Mouse (Mus musculus): Measurements from ENCODE around the gene Twf1.
A peak's percentile ranks its signal among the peaks of the same experiment; 100 is the strongest.

Gene Twf1

GRCm38 (mm10) chr15:94572746-94573145 lies 16.9 kb downstream of the Twf1 start:
- no peak for DNase-seq

- DNase-seq, result no peak
These were observed 18.2 kb downstream of the Twf1 start for GRCm38 (mm10) chr15:94571501-94571900.

DNA sequence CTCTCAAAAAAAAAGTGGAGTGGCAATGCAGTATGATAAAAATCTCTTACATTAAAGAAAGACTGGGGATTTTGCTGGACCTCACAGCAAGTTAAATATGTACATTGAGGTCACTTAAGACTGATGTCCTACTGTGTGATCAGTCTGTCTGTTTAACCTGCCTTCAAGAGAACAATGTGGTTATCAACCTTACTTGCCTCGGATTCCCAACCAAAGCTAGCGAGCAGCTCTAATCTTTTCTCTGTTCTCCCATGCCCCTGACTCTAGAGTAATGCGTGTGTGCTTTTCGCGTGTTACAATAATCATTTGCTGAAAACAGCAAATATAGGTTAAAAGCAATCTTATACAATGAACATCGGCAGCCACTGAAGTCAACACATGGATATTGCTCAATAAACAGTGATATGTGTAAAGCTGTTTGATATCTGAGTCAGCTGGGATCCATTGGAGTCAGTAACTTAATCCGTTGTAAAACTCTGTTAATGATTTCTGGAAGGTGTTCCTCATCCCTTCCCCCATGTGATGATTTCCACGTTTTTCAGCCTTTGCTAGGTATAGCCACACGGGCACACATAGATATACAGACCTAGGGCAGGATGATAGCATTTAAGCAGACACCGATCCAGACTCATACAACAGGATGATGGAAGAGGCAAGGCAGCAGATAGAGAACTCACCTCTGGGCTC lies 21.1 kb downstream of the Twf1 start:
- DNase-seq, result no peak

DNA sequence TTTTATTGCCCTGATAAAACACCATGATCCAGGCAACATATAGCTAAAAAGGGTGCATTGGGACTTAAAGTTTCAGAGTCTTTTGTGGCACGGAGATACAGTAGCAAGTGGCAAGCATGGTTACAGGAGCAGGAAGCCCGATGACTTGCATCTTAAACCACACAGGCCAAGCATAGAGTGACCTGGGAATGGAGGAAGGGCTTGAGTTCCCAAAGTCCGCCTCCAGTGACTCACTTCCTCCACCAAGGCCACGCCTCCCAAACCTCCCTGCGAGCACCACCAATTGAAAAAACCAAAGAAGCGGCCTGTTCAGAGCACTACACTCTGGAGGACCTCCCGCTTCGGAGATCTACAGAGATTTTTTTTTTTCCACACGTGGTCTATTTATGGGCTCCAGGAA lies 23.8 kb downstream of the Twf1 start:
- no peak for DNase-seq

DNA sequence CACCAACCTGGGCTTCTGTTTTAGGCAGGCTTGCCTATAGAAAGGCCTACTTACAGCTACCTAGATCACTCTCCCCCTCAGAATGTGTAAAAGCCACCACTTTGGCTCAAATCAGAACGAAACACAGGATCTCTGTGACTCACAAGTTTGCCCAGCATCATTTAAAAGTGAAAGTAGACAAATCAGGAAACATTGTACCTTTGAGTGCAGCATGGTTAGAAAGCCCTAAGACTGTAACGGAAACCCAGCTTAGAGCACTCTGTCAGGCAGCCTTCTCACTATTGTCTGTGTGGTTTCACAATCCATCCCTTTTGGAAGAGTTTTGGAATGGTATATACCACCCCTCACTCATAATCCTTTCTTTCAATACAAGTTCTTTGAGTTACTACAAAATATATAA lies 24.8 kb downstream of the Twf1 start:
- DNase-seq, result no peak

- DNase-seq, result no peak
These were observed 30.6 kb downstream of the Twf1 start for GRCm38 (mm10) chr15:94558895-94559656.

DNA sequence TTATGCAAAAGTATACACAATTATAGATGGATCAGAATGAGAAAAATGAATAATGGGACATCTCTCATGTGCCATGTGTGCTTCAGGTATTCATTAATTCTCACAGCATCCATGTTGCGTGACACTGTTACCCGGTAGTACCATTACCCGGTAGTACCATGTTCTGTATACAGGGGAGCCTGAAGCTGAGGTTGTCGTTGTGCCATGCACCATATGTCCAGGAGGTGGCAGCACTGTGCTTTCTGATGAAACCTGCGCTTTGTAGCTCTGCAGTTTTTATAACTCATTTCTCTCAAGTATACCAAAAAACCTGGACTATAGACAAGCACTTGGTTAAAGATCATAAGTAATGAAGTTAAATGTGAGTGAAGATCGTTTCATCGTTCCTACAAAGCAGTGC lies 32.2 kb downstream of the Twf1 start:
- DNase-seq, result peak; percentile 85

- no peak for DNase-seq
These were observed 36.2 kb downstream of the Twf1 start for GRCm38 (mm10) chr15:94553536-94553935.

- DNase-seq, result no peak
These were observed 44.8 kb downstream of the Twf1 start for GRCm38 (mm10) chr15:94544844-94545243.

DNA sequence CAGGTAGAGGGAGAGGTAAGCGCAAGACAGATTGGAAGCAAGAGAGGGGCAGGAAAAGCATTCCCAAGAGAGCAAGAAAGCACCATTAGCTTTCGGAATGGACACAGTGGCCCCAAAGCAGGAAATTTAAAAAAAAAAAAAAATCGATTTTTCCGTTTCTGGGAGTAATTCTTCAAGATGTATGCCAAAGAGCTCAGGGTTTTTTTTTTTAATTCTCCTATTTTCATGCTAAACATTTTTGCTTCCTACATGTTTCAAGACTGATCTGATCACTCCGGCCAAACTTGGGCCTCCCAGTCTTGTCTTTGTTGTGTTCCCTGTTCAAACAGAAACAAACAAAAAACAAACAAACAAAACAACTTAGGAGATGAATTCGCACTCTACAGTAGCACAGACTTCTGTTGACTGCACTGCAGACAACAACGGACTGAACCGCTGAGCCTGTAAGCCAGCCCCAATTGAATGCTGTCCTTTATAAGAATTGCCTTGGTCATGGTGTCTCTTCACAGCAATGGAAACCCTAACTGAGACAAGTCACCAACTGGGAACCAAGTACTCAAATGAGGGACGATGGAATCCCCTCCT lies 45.5 kb downstream of the Twf1 start:
- no peak for DNase-seq

- peak; percentile 95 for DNase-seq
These were observed 46.2 kb downstream of the Twf1 start, which contains the start of the genes Pus7l and Irak4 for GRCm38 (mm10) chr15:94543409-94544051. Gene Pus7l (minus strand): TSS chr15:94543547. Gene Irak4 (plus strand): TSS chr15:94543643.

DNA sequence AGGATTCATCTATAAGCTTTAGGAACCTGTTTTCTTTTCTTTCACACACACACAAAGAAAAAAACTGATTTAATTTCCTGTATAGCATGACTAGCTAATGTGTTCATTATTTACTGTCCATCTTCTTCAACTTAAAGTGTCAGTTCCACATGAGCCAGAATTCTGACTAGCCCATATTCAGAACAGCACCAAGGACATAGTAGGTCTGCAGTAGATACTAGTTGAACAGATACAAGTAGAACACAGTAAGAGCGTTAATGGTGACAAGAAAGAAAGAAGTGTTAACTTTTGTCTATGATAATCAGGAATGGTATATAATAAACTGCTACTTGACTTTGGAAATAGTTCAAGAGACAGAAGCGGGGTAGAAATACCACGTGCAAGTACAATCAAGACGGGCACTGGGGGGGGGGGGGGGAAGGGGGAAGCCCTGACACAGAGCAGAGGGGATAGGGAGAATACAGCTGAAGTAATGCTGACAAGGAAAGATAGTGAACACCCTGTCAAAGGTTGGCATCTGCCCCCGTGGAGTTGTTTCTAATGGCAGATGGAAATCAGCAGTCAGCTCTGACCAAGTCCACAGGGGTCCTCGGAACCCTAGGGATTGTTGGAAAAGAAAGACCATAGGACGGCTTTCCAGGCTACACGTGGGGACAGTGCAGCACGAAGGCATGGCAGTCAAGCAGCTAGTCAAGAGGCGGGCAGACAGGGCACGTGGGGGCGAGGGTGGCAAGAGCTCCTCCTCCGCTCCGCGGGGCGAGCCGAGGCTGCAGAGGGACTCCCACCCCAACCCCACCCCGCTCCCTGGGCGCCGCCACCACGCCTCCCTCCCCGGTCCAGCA lies 46.9 kb downstream of the Twf1 start:
- no peak for DNase-seq

GRCm38 (mm10) chr15:94539296-94539695 lies 50.4 kb downstream of the Twf1 start:
- DNase-seq, result no peak

- no peak for DNase-seq
These were observed 54.2 kb downstream of the Twf1 start for GRCm38 (mm10) chr15:94535521-94535920.

DNA sequence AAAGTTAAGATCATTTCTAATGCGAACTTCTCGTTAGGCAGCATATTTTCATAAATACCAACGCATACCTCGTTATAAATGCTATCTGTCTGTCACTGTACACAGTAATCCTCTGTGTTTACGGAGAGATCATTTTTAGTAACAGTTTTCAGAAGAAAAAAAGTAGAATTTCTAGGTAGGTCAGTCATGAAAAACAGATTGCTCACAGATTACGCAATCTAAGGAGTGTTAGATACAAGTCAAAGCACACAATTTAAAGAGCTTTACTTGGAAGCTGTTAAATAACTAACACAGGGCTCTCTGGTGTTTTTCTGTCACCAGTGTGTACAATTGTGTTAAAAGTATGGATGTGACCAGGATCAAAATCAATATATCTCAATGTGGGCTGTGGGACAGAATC lies 56.7 kb downstream of the Twf1 start:
- DNase-seq, result no peak

DNA sequence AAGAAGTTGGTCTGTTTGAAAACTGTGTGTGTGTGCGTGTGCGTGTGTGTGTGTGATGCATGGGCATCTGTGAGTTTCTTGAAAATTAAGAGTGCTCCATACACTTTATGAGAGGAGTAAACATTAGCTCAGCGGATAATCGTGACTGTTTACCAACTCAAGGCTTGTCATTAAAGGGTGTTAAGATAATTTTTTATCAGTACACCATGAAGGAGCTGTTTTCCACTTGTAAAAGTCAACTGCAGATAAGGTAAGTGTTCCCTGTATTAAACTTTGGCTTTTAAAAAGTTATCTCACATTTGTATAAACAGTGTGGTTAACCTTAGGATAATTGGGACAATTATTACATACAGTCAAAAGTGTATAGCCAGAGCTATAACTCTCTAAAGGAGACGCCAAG lies 57.4 kb downstream of the Twf1 start:
- no peak for DNase-seq

GRCm38 (mm10) chr15:94530519-94530918 lies 59.2 kb downstream of the Twf1 start:
- no peak for DNase-seq
